Mouse (Mus musculus): ENCODE results near the gene Nqo2.
A peak's percentile ranks its signal among the peaks of the same experiment; 100 is the strongest.

The Nqo2 gene

DNA sequence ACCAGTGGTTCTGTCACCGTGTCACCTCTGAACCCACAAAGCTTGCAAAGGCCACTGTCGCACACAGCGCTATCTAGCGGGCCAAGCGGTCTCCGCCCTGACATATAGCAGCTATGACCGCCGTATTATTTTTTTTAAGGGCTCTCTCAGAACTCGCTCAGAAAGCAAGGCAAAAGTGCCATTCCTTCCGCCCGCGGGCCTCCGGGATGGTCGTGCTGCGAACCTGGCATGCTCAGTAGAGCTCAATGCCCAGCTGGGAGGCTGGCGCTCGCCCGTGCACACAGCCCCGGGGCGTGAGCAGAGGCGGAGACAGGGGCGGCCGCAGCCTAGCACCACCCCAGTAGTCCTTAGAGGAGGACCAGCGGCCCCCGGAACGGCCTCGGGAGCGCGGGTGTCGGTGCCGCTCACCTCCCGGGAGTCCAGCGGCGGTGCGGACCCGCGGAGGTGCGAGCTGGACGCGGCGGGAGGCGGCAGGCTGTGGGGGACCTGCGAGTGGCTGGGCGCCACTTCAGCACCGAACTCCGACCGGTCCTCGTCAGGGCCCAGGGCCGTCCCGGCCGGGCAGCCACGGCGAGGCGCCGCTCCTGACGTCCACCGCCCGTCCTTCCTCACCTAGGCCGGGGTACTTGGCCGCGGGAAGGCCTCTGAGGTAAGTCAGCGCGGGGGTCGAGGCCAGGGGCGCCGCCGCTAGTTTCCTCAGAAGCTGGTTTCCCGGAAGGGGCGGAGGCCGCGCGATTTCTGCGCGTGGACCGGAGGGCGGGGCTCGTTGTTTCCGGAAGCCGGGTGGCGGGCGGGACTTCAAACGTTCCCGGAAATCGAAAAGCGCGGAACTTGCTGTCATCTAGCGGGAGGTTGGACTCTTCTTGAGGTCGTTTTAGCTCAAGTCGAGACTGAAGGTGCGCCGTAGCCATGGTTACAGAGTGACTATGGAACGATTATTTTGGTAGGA is 37.8 kb downstream of the Nqo2 start, which contains the start of the genes Ripk1 and Serpinb6a:
TSS of gene Ripk1 (plus strand) at position 306 of the 949 bp plus-strand sequence.
TSS of gene Serpinb6a (minus strand) at position 737 of the 949 bp plus-strand sequence.
- peak; percentile 88 for DNase-seq

GRCm38 (mm10) chr13:34003058-34003457 is 38.6 kb downstream of the Nqo2 start:
- DNase-seq, result no peak

- DNase-seq, result no peak
Observed at GRCm38 (mm10) chr13:34007234-34007633, 42.7 kb downstream of the Nqo2 start.

- DNase-seq, result peak; percentile 45
Observed at GRCm38 (mm10) chr13:34016927-34017569, 52.6 kb downstream of the Nqo2 start.

DNA sequence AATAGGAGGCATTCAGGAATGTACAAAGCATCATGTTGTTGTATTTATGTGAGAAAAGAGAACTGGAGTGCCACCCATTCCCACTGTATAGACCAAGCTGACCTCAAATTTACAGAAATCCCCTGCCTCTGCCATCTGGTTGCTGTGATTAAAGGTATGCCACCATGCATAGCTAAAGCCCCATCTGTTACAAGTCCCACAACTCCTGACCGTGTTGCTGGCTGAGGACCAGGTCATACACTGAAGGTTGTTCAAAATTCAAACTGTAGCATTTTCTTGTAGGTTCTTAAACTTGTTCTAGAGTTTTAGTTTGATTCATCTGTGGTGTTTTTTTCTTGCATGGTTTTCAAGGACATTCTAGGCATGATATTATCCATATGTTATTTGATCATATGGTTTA is 54.0 kb downstream of the Nqo2 start:
- no peak for DNase-seq

DNA sequence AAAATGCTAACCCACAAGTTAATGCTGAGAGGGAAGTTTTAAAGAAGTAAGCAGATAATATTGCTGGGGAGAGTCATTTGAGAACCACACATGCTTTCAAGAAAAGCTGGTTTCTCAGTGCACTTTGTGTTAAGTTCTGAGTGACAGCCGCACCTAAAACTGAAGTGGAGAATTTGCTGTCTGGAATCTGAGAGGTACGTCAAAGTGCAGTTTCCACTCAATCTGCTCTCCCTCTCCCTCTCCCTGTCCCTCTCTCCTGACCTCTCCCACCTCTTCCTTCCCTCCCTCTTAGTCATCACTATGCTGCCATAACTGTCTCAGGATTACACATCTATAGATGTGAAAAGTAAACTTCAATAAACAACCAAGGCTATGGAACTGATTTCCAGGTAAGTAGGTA is 57.5 kb downstream of the Nqo2 start:
- DNase-seq, result no peak

- DNase-seq, result no peak
Observed at GRCm38 (mm10) chr13:34032041-34032440, 67.6 kb downstream of the Nqo2 start.

DNA sequence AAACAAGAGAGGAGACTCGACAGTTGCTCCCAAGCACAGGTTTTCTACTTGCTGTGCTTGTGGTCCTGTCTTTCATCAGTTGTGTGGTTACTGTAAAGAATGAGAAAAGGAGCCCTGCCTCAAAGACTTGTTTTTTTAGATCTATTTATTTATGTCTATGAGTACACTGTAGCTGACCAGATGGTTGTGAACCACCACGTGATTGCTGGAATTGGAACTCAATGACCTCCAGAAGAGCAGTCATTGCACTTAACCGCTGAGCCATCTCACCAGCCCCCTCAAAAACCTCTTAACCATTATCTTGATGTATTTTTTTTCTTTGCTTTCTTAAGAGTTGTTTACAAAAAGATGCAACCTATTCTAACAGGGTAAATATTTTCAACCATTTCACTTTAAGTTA is 70.9 kb downstream of the Nqo2 start:
- DNase-seq, result no peak

DNA sequence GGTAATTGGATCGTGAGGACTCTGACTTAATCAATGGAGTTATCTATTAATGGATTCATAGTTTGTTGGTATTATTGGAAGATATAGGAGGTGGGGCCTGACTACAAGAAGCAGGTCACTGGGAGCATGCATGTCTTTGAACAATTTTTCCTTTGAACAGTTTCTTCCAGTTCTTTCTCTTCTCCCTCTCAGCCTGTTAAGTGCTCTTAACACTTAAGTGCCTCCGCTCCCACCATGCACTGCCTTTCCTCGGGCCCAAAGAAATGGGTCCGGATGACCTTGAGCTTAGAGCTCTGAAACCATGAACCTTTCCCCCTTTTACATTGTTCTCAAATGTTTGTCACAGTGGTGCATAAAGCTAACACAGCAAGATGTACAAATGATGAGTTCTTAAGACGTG is 72.2 kb downstream of the Nqo2 start:
- DNase-seq, result no peak

DNA sequence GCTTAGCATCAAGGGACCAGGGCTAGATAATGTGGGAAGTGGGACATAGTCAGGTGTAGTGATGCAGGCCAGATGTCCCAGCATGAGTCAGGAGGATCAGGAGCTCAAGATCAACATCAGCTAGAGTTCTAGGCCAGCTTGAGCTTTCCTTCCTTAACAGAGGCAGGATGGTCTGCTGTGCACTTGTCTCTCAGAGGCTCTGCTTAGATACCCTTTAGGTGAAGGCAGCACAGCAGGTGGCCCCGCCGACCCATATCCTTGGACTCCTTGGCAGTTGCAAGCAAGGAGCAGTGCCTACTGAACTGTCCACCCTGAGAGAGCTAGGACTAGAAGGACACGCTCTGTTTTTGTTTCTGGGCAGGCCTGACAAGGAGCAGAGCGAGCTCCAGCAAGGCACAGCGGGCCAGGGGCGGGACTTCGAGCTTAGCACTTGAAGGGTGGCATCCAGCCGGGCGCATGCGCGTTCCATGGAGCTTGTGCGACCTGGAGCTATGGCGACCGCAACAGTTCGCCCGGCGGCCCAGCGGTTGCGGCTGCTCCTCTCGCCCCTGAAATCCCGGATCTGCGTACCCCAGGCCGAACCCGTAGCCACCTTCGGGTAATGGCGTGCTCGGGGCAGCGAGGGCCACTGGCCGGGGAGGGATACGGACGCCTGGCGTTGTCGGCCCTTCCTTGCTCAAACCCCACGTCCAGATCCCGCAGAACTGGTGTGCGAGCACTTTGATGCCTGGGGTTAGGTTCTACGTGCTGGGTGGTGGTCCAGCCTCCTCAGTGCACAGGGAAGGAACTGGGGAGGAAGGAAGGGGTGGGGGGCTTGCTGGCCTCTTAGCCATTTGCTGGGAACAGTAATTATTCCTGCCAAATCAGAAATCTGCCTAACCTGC is 72.9 kb downstream of the Nqo2 start, which contains the start of gene Bphl:
TSS of gene Bphl (plus strand) at position 426 of the 884 bp plus-strand sequence.
- DNase-seq, result peak; percentile 96

DNA sequence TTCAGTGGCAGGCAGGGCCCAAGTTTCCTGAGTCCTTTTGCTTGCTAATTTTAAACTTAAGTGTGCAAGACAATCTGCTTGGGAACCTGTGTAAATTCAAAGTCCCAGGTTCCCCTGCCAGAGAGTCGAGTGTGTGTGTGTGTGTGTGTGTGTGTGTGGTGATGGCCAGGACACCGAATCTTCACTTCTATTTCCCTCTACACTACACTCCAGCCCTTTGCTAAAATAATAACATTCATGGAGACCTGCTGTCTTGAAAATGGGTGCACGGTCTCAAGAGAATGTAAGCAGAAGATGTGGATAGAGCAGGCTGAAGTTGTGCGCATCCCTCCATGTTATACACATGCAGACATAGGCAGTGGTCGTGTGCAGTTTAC is 73.6 kb downstream of the Nqo2 start:
- no peak for DNase-seq

All from cerebellum, adult 11-12 months (tissue).